Mouse (Mus musculus) G1E (cell line): ENCODE results near the gene Dhtkd1.

Experiments
- CTCF ChIP-seq: IDR thresholded peaks from 2 replicates; pipeline ENCODE4 v1.5.1; 2012; ENCODE audit warnings: low read depth, low read length, inconsistent platforms, mixed read lengths
- GATA1 ChIP-seq: IDR thresholded peaks from 2 replicates; pipeline ENCODE4 v1.6.1; 2012; ENCODE audit warnings: borderline replicate concordance, low read length, inconsistent platforms, mixed read lengths
- GATA2 ChIP-seq: IDR thresholded peaks from 2 replicates; pipeline ENCODE4 v1.6.1; 2012; ENCODE audit warnings: low read depth, low read length, inconsistent platforms, borderline replicate concordance
- POLR2AphosphoS5 ChIP-seq: IDR thresholded peaks from 2 replicates; pipeline ENCODE4 v1.6.1; 2012; ENCODE audit warnings: low read depth, low read length, inconsistent platforms; ENCODE audit not compliant: insufficient replicate concordance
- TAL1 ChIP-seq: conservative IDR thresholded peaks from 2 replicates; pipeline ENCODE4 v1.6.1; 2012; ENCODE audit warnings: low read depth, low read length, inconsistent platforms, mixed read lengths

- no peak for TF ChIP-seq CTCF
- no peak for TF ChIP-seq TAL1
- no peak for TF ChIP-seq GATA1
- no peak for TF ChIP-seq GATA2
- TF ChIP-seq POLR2AphosphoS5, result no peak
Observed at GRCm38 (mm10) chr2:5957705-5958104, 15.1 kb upstream of the Dhtkd1 start.
